Mouse (Mus musculus): Measurements from ENCODE around the gene Cacnb1.

- no peak for TF ChIP-seq CTCF (conservative IDR thresholded peaks at IDR 0.05; ENCODE audit: insufficient read depth, insufficient read length, low read depth, low read length)
- TF ChIP-seq POLR2A (IDR thresholded peaks at IDR 0.05; ENCODE audit: low read depth, low read length): no peak
Observed at GRCm38 (mm10) chr11:98005686-98006085, 17.1 kb downstream of the Cacnb1 start.

All from kidney, adult 2 months (tissue).